Mouse (Mus musculus) embryonic facial prominence, embryonic 15.5 days (tissue): ENCODE measurements at regions not wholly inside any gene's neighbourhood (a gene's known extent, or its start where the extent isn't known, plus 50 kb on each side); places are given as distances from the start of the nearest gene placed in this dataset.
"Not testable (repeated sequence)": the region's sequence is repeated elsewhere in the genome, so short reads cannot be mapped to it uniquely, and the experiment has no call there.

Source experiments
- ATAC-seq: fragments of 200-750 bp; cut with Nextera tagmentation; 2 replicates; pipeline ENCODE4 v1.8.0; 2017; ENCODE audit warnings: low read depth, moderate TSS enrichment; ENCODE audit not compliant: insufficient number of reproducible peaks, low FRiP score, low TSS enrichment
- H3K27ac ChIP-seq: fragments of 300-500 bp; sonication (generic); replicated peaks from 2 replicates; pipeline ENCODE4 v1.5.1; 2015; ENCODE audit warnings: mild to moderate bottlenecking, inconsistent platforms
- H3K27me3 ChIP-seq: fragments of 300-500 bp; sonication (generic); 2 replicates; pipeline ENCODE4 v1.6.1; 2015; ENCODE audit warnings: inconsistent platforms
- H3K36me3 ChIP-seq: fragments of 300-500 bp; sonication (generic); 2 replicates; pipeline ENCODE4 v1.6.1; 2015; ENCODE audit warnings: mild to moderate bottlenecking, inconsistent platforms
- H3K4me1 ChIP-seq: fragments of 300-500 bp; sonication (generic); 2 replicates; pipeline ENCODE4 v1.6.1; 2015; ENCODE audit warnings: inconsistent platforms
- H3K4me2 ChIP-seq: fragments of 300-500 bp; sonication (generic); replicated peaks from 2 replicates; pipeline ENCODE4 v1.6.1; 2015; ENCODE audit warnings: mild to moderate bottlenecking, inconsistent platforms
- H3K4me3 ChIP-seq: fragments of 300-500 bp; sonication (generic); replicated peaks from 2 replicates; pipeline ENCODE4 v1.5.1; 2015; ENCODE audit warnings: mild to moderate bottlenecking, inconsistent platforms
- H3K9ac ChIP-seq: fragments of 300-500 bp; sonication (generic); 2 replicates; pipeline ENCODE4 v1.6.1; 2015; ENCODE audit warnings: inconsistent platforms
- H3K9me3 ChIP-seq: fragments of 300-500 bp; sonication (generic); replicated peaks from 2 replicates; pipeline ENCODE4 v1.6.1; 2016; ENCODE audit warnings: inconsistent platforms
- WGBS: fragments of 180-500 bp; shearing (Covaris S2); methylation state at CpG from one replicate; pipeline ENCODE4 v1.1.7; 2015; 5-methylcytosine and 5-hydroxymethylcytosine counted together

GRCm38 (mm10) chrX:159072647-159073046 is 137.5 kb upstream of the Rps6ka3 start:
- Histone ChIP-seq H3K9me3 (no peaks in the 10 kb centered on the region), H3K27me3 (peaks cover 10% of the 10 kb centered on the region), H3K4me2 (no peak overlapping the region), H3K36me3 (no peaks in the 10 kb centered on the region), H3K27ac (no peak overlapping the region), H3K4me3 (no peak overlapping the region), H3K4me1 (no peaks in the 10 kb centered on the region), H3K9ac (no peak overlapping the region)
- no peak for ATAC-seq
- 69% methylated on average over 3 of the region's 3 CpGs for WGBS

- H3K9me3 ChIP-seq, result no peaks in the 10 kb centered on the region
- no peaks in the 10 kb centered on the region for H3K4me1 ChIP-seq
- H3K4me2 ChIP-seq, result no peak overlapping the region
- peaks cover 10% of the 10 kb centered on the region for H3K27me3 ChIP-seq
- no peak overlapping the region for H3K27ac ChIP-seq
- ATAC-seq, result no peak
- H3K4me3 ChIP-seq, result no peak overlapping the region
- H3K36me3 ChIP-seq, result no peaks in the 10 kb centered on the region
- H3K9ac ChIP-seq, result no peak overlapping the region
These were observed 136.6 kb upstream of the Rps6ka3 start for GRCm38 (mm10) chrX:159073533-159073932.

DNA sequence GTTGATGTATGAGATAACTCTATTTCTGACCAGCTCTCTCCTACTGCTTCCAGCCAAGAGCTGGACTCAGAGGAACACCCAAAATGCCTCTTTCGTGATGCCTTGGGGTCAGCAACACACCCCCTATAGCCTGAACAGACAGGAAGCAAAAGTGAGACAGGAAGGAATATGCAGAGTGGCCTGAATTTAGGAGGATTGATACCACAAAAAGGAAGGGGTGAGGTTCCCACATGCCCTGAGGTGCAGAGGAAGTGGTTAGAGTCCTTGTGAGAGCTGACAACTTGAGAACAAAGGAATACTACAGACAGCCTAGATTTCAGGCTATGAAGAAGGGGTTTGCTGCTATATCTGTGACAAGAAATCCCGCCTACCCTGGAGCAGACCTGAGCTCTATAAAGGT is 129.6 kb upstream of the Rps6ka3 start:
- Histone ChIP-seq H3K4me1 (no peaks in the 10 kb centered on the region), H3K4me2 (no peak overlapping the region), H3K9me3 (no peaks in the 10 kb centered on the region), H3K4me3 (no peak overlapping the region), H3K27me3 (0 out of 2 replicates have a peak, but pooled peaks cover 3% of the 10 kb centered on the region), H3K9ac (no peak overlapping the region), H3K36me3 (no peaks in the 10 kb centered on the region), H3K27ac (no peak overlapping the region)
- no peak for ATAC-seq
- 62% methylated on average over 2 of the region's 2 CpGs for WGBS

DNA sequence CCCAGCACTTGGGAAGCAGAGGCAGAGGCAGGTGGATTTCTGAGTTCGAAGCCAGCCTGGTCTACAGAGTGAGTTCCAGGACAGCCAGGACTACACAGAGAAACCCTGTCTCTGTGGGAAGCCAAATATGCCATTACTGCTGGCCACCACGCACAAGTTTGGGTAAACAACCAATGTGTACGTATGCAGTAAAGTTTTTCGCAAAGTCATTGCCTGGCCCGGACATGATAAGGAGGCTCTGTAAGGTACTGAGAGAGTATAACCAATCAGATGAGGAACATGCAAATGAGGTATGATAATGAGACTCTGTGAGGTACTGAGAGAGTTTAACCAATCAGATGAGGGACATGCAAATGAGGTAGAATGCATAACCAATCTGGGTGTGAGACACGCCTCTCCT is 99.5 kb upstream of the Rps6ka3 start:
- not testable (repeated sequence) for H3K27ac ChIP-seq, ATAC-seq

DNA sequence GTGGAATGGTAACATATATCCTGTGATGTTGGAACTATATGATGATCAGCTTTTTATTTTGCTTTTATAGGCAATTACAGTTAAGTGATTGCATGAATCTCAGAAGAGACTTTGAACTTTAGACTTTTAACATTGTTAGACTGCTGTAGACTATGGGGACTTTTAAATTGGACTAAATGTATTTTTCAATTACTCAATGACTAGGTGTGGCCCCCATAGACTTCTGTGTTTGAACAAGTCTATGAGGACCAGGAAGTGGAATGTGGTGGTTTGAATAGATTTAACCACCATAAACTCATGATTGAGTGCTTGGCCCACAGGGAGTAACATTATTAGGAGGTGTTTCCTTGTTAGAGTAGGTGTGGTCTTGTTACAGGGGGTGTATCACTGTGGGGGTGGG is 93.9 kb upstream of the Rps6ka3 start:
- H3K4me3 ChIP-seq, result no peak overlapping the region
- no peak overlapping the region for H3K4me2 ChIP-seq
- H3K36me3 ChIP-seq, result no peaks in the 10 kb centered on the region
- no peaks in the 10 kb centered on the region for H3K27me3 ChIP-seq
- no peaks in the 10 kb centered on the region for H3K4me1 ChIP-seq
- no peak for ATAC-seq
- H3K9ac ChIP-seq, result no peak overlapping the region
- no peaks in the 10 kb centered on the region for H3K9me3 ChIP-seq
- H3K27ac ChIP-seq, result no peak overlapping the region

More for the DNA sequence above, 99.5 kb upstream of the Rps6ka3 start:
- H3K4me3 ChIP-seq, H3K36me3 ChIP-seq, H3K9me3 ChIP-seq, H3K27me3 ChIP-seq, H3K4me1 ChIP-seq, H3K9ac ChIP-seq, H3K4me2 ChIP-seq: not testable (repeated sequence)
- 92% methylated on average over 6 of the region's 6 CpGs for WGBS

GRCm38 (mm10) chrX:159140554-159140953 is 69.6 kb upstream of the Rps6ka3 start:
- H3K9me3 ChIP-seq, result no peaks in the 10 kb centered on the region
- no peak overlapping the region for H3K4me3 ChIP-seq
- WGBS, result 64% methylated on average over 4 of the region's 4 CpGs
- no peak overlapping the region for H3K27ac ChIP-seq
- no peaks in the 10 kb centered on the region for H3K4me1 ChIP-seq
- H3K27me3 ChIP-seq, result no peaks in the 10 kb centered on the region
- H3K4me2 ChIP-seq, result no peak overlapping the region
- no peaks in the 10 kb centered on the region for H3K36me3 ChIP-seq
- H3K9ac ChIP-seq, result no peak overlapping the region
- no peak for ATAC-seq

- Histone ChIP-seq H3K27ac (no peak overlapping the region), H3K4me1 (no peaks in the 10 kb centered on the region), H3K27me3 (no peaks in the 10 kb centered on the region), H3K4me2 (no peak overlapping the region), H3K9ac (no peak overlapping the region), H3K9me3 (no peaks in the 10 kb centered on the region), H3K4me3 (no peak overlapping the region), H3K36me3 (no peaks in the 10 kb centered on the region)
- no peak for ATAC-seq
- WGBS, result 81% methylated on average over 4 of the region's 4 CpGs
These were observed 66.8 kb upstream of the Rps6ka3 start for GRCm38 (mm10) chrX:159143278-159143677.

DNA sequence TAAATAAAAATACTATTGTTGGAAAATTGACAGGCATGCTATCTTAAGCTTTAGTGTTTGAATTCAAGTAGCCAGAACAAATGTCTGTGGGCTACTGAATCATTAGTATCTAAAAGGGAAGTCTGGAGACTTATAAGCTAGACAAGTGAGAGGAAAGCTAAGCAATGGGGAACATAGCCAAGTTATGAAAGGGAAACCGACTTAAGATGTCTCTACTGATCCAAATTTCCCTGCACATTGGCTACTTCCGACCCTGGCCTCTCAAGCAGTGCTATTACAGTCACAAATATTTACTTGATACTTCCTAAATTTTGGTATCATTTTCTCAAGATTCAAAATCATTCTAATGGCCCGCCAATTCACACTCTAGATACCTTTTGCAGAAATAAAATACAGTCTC is 65.4 kb upstream of the Rps6ka3 start:
- ATAC-seq, result no peak
- H3K4me1 ChIP-seq, result no peaks in the 10 kb centered on the region
- WGBS, result 71% methylated on average over 3 of the region's 3 CpGs
- no peak overlapping the region for H3K9ac ChIP-seq
- H3K4me2 ChIP-seq, result no peak overlapping the region
- H3K27me3 ChIP-seq, result no peaks in the 10 kb centered on the region
- H3K9me3 ChIP-seq, result no peaks in the 10 kb centered on the region
- H3K36me3 ChIP-seq, result no peaks in the 10 kb centered on the region
- no peak overlapping the region for H3K4me3 ChIP-seq
- no peak overlapping the region for H3K27ac ChIP-seq

DNA sequence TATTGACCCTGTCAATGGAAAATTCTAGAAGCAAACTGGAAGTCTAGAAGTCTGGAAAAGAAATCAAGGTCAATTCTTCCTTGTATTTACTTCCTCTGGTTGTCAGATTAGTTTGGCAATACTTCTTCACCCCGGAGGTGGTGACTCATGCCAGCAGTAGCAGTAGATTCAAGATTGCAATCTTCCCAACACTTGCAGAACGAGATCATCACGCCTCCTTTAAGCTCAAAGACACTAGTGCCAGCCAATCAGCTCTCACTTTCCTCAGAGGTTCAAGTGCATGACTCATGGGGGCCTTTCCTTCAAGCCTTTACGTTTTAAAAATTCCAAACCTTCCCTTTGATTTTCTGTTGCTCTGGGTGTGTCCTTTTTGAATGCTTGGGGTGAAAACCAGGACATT is 64.9 kb upstream of the Rps6ka3 start:
- no peaks in the 10 kb centered on the region for H3K27me3 ChIP-seq
- WGBS, result 53% methylated on average over 4 of the region's 4 CpGs
- no peak overlapping the region for H3K4me2 ChIP-seq
- H3K9ac ChIP-seq, result no peak overlapping the region
- no peak for ATAC-seq
- H3K27ac ChIP-seq, result no peak overlapping the region
- H3K9me3 ChIP-seq, result no peaks in the 10 kb centered on the region
- H3K4me1 ChIP-seq, result no peaks in the 10 kb centered on the region
- no peaks in the 10 kb centered on the region for H3K36me3 ChIP-seq
- H3K4me3 ChIP-seq, result no peak overlapping the region

DNA sequence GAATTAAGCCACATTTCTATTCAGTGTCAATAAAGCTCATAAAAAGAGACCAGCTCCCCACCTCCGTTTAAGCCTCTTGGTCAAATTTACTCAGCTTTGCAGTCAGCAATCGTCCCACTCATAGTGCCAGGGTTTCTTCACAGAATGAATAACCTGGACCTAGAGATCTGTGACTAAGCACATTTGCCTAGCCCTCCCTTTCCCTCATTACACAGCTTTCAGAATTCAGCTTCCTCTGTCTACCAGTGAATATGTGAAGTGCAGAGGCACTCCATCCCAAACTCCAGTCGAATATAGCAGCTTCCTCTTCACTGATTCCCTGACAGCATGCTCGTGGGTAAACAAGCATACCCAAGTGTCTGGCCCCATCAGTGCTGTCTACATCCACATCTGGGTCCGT is 54.3 kb upstream of the Rps6ka3 start:
- Histone ChIP-seq H3K9ac (no peak overlapping the region), H3K4me3 (no peak overlapping the region), H3K9me3 (no peaks in the 10 kb centered on the region), H3K4me1 (no peaks in the 10 kb centered on the region), H3K27ac (no peak overlapping the region), H3K4me2 (no peak overlapping the region), H3K27me3 (no peaks in the 10 kb centered on the region), H3K36me3 (no peaks in the 10 kb centered on the region)
- no peak for ATAC-seq
- 63% methylated on average over 5 of the region's 5 CpGs for WGBS

- no peak overlapping the region for H3K27ac ChIP-seq
- 36% methylated on average over 4 of the region's 4 CpGs for WGBS
These were observed 53.1 kb upstream of the Rps6ka3 start for GRCm38 (mm10) chrX:159156976-159157375.

DNA sequence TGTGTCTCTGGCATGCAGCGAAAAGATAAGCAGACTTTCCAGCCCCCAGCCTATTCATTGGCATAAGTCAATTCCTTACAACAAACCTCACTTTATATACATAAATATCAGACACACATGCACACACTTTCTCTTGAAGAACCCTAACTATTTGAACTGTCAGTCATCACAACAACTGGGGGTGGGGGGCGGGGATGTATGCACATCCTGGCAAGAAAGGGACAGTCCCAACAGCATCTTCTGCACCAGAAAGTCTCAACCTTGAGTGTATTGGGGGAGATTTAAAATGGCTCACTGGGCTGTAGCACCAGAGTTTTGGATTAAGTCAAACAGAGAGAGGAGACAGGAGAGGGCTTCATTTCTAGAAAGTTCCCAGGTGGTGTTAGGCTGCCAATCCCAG is 50.4 kb upstream of the Rps6ka3 start:
- H3K4me1 ChIP-seq, result no peaks in the 10 kb centered on the region
- H3K36me3 ChIP-seq, result no peaks in the 10 kb centered on the region
- no peak for ATAC-seq
- H3K4me2 ChIP-seq, result no peak overlapping the region
- H3K9ac ChIP-seq, result no peak overlapping the region
- no peaks in the 10 kb centered on the region for H3K27me3 ChIP-seq
- H3K9me3 ChIP-seq, result no peaks in the 10 kb centered on the region
- WGBS, result 89% methylated on average over 2 of the region's 2 CpGs
- H3K27ac ChIP-seq, result no peak overlapping the region
- H3K4me3 ChIP-seq, result no peak overlapping the region

More at GRCm38 (mm10) chrX:159156976-159157375, 53.1 kb upstream of the Rps6ka3 start:
- H3K27me3 ChIP-seq, result no peaks in the 10 kb centered on the region
- no peak overlapping the region for H3K4me3 ChIP-seq
- H3K9me3 ChIP-seq, result no peaks in the 10 kb centered on the region
- no peak for ATAC-seq
- H3K4me1 ChIP-seq, result no peaks in the 10 kb centered on the region
- no peak overlapping the region for H3K9ac ChIP-seq
- no peaks in the 10 kb centered on the region for H3K36me3 ChIP-seq
- H3K4me2 ChIP-seq, result no peak overlapping the region
